Mouse (Mus musculus) forebrain, postnatal 0 days (tissue): ENCODE measurements around the gene Gm12569. TPM values are rescaled to one million over a fixed set of nuclear protein-coding genes. Genes with fewer than 3 reads are reported as not detected.
A peak's percentile ranks its signal among the peaks of the same experiment; 100 is the strongest.

ENCODE experiments used
- ATAC-seq: fragments of 200-750 bp; cut with Nextera tagmentation; 2 replicates; pipeline ENCODE4 v1.8.0; 2017; ENCODE audit warnings: mild to moderate bottlenecking, moderate library complexity
- DNase-seq: peaks from one replicate; pipeline ENCODE4 v3.0.0-alpha.2; 2015
- H3K27ac ChIP-seq: fragments of 300-500 bp; sonication (generic); 2 replicates; pipeline ENCODE4 v1.5.1; 2014; ENCODE audit warnings: low read depth, mild to moderate bottlenecking, antibody characterized with exemption, low read length, moderate library complexity, mixed read lengths
- H3K27me3 ChIP-seq: fragments of 300-500 bp; sonication (generic); 2 replicates; pipeline ENCODE4 v1.6.1; 2014; ENCODE audit warnings: mild to moderate bottlenecking, low read length, mixed read lengths; ENCODE audit not compliant: insufficient read depth
- H3K36me3 ChIP-seq: fragments of 300-500 bp; sonication (generic); 2 replicates; pipeline ENCODE4 v1.6.1; 2014; ENCODE audit warnings: mild to moderate bottlenecking, moderate library complexity; ENCODE audit not compliant: insufficient read depth
- H3K4me1 ChIP-seq: fragments of 300-500 bp; sonication (generic); 2 replicates; pipeline ENCODE4 v1.6.1; 2014; ENCODE audit warnings: antibody characterized with exemption; ENCODE audit not compliant: insufficient read depth
- H3K4me2 ChIP-seq: fragments of 300-500 bp; sonication (generic); 2 replicates; pipeline ENCODE4 v1.6.1; 2014; ENCODE audit warnings: low read depth, mild to moderate bottlenecking, moderate library complexity
- H3K4me3 ChIP-seq: fragments of 300-500 bp; sonication (generic); 2 replicates; pipeline ENCODE4 v1.5.1; 2014; ENCODE audit warnings: low read depth, low read length, mixed read lengths
- H3K9ac ChIP-seq: fragments of 300-500 bp; sonication (generic); 2 replicates; pipeline ENCODE4 v1.6.1; 2014; ENCODE audit warnings: mild to moderate bottlenecking
- H3K9me3 ChIP-seq: fragments of 300-500 bp; sonication (generic); 2 replicates; pipeline ENCODE4 v1.6.1; 2016; ENCODE audit warnings: low read length
- CTCF ChIP-seq: sonication (generic); IDR thresholded peaks from 2 replicates; pipeline ENCODE4 v1.5.1; 2016; ENCODE audit warnings: antibody characterized with exemption, control low read depth, low read depth
- WGBS: fragments of 180-500 bp; shearing (Covaris S2); extraction: QIAGEN DNeasy Blood & Tissue Kit; methylation state at CpG from one replicate; pipeline ENCODE4 v1.1.7; 2014; 5-methylcytosine and 5-hydroxymethylcytosine counted together
- polyA plus RNA-seq: library from polyadenylated mRNA; unstranded; fragments of >200 nt; fragmentation: Nextera tagmentation; extraction: Ambion mirVana; gene quantifications from 2 replicates; pipeline ENCODE4 v1.2.1, GENCODE M21; 2015
- total RNA-seq: library from RNA; depleted of rRNA; stranded (reverse); fragments of >200 nt; gene quantifications from 2 replicates; pipeline ENCODE4 v1.2.3, GENCODE M21; 2014; rRNA removed

Gene Gm12569
- total and polyA plus RNA-seq, 2 experiments from 2014 or later, result not detected

DNA sequence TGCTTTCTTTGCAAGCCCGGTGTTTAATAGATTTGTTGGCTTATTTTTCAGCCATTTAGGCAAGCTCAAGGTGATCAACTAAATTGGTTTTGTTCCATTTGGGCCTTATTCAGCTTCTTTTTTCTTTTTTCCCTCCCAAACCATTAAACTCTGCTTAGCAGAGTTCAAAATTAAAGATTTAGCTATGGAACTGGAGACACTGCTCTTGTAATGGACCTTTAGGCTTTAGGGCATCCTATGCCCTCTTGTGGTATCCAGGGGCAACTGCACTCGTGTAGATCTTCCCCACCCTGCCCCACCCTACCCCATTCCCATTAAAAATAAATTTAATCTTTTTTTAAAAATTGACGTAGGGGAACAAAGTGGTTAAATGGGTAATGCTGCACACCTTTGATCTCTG is 45.1 kb downstream of the Gm12569 start:
- H3K4me3 ChIP-seq, result no peak overlapping the region; the same call in 1 of the 2 replicates

DNA sequence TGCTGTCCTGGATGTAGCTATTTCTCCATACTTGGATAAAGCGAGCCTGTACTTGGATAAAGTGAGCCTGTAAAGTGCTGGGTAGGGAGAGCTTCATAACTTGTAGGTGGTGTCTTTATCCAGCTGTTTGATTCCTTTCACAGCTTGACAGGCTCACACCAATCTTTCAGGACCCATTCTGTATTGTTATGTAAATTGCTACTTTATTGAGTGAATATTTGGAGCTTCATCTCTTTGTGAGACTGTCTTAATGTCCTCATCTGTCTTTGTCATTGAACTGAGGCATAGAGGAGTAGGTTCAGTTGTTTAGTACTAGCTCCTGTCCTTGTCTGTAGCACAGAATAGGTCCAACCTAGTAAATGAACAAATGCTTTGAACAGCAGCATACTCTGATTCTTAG is 54.1 kb downstream of the Gm12569 start:
- Histone ChIP-seq H3K36me3 (peaks cover 62% of the 10 kb centered on the region), H3K9ac (no peak overlapping the region), H3K4me2 (no peak overlapping the region), H3K27ac (no peak overlapping the region), H3K4me1 (no peaks in the 10 kb centered on the region), H3K27me3 (no peaks in the 10 kb centered on the region), H3K9me3 (no peaks in the 10 kb centered on the region), H3K4me3 (no peak overlapping the region)
- ATAC-seq, result no peak
- TF ChIP-seq CTCF, result no peak
- no peak for DNase-seq
- WGBS, result 74% methylated on average over 1 of the region's 1 CpGs

More for the DNA sequence above, 45.1 kb downstream of the Gm12569 start:
- H3K36me3 ChIP-seq, result peaks cover 8% of the 10 kb centered on the region
- ATAC-seq (no peak), DNase-seq (peak; percentile 41)
- TF ChIP-seq CTCF, result peak; percentile 66
- no peaks in the 10 kb centered on the region for H3K9me3 ChIP-seq
- H3K27ac ChIP-seq, result no peak overlapping the region
- peaks cover 15% of the 10 kb centered on the region for H3K4me1 ChIP-seq
- peak overlapping the region; percentile 93; the same call in 1 of the 2 replicates for H3K4me2 ChIP-seq
- no peak overlapping the region for H3K9ac ChIP-seq
- H3K27me3 ChIP-seq, result no peaks in the 10 kb centered on the region
- 40% methylated on average over 3 of the region's 3 CpGs for WGBS

Other genes starting within 250 kb of the Gm12569 start
- not detected in 2 replicates for gene Olfr1377, start 238.5 kb upstream of the Gm12569 start, total RNA-seq
- gene Olfr1377, start 238.5 kb upstream of the Gm12569 start, polyA plus RNA-seq, result not detected in 2 replicates
- not detected in 2 replicates for gene Olfr51, start 216.9 kb upstream of the Gm12569 start, total RNA-seq
- gene Olfr51, start 216.9 kb upstream of the Gm12569 start, polyA plus RNA-seq, result not detected in 2 replicates
- not detected in 2 replicates for gene Olfr54, start 206.2 kb upstream of the Gm12569 start, total RNA-seq
- gene Olfr54, start 206.2 kb upstream of the Gm12569 start, polyA plus RNA-seq, result not detected in 2 replicates
- not detected in 2 replicates for gene Olfr1375, start 172.4 kb upstream of the Gm12569 start, total RNA-seq
- gene Olfr1375, start 172.4 kb upstream of the Gm12569 start, polyA plus RNA-seq, result not detected in 2 replicates
- gene Zfp354a, start 161.2 kb upstream of the Gm12569 start, total RNA-seq, result 13.3 and 20.4 TPM in 2 replicates
- 7.0 and 9.8 TPM in 2 replicates for gene Zfp354a, start 161.2 kb upstream of the Gm12569 start, polyA plus RNA-seq
- 94.9 and 116 TPM in 2 replicates for gene Clk4, start 41.3 kb downstream of the Gm12569 start, total RNA-seq
- gene Clk4, start 41.3 kb downstream of the Gm12569 start, polyA plus RNA-seq, result 105 and 114 TPM in 2 replicates
- gene BC049762, start 42.6 kb downstream of the Gm12569 start, total RNA-seq, result not detected in 2 replicates
- gene BC049762, start 42.6 kb downstream of the Gm12569 start, polyA plus RNA-seq, result 0.53 and 0.56 TPM in 2 replicates
- gene Col23a1, start 69.4 kb downstream of the Gm12569 start, total RNA-seq, result 11.8 and 12.6 TPM in 2 replicates
- 3.2 and 3.8 TPM in 2 replicates for gene Col23a1, start 69.4 kb downstream of the Gm12569 start, polyA plus RNA-seq